Mouse (Mus musculus) limb, embryonic 10.5 days (tissue): ENCODE measurements around the gene Hoxc5. TPM values are rescaled to one million over a fixed set of nuclear protein-coding genes. Genes with fewer than 3 reads are reported as not detected.
A peak's percentile ranks its signal among the peaks of the same experiment; 100 is the strongest.

ENCODE experiments used
- DNase-seq: peaks from one replicate; pipeline ENCODE4 v3.0.0-alpha.2; 2017; ENCODE audit warnings: low spot score
- H3K27ac ChIP-seq: fragments of 300-500 bp; sonication (generic); 2 replicates; pipeline ENCODE4 v1.5.1; 2016; ENCODE audit warnings: mild to moderate bottlenecking
- H3K27me3 ChIP-seq: fragments of 300-500 bp; sonication (generic); 2 replicates; pipeline ENCODE4 v1.6.1; 2016; ENCODE audit warnings: low read depth, mild to moderate bottlenecking; ENCODE audit not compliant: poor library complexity, severe bottlenecking
- H3K36me3 ChIP-seq: fragments of 300-500 bp; sonication (generic); 2 replicates; pipeline ENCODE4 v1.6.1; 2016; ENCODE audit warnings: mild to moderate bottlenecking, moderate library complexity
- H3K4me1 ChIP-seq: fragments of 300-500 bp; sonication (generic); 2 replicates; pipeline ENCODE4 v1.6.1; 2016
- H3K4me3 ChIP-seq: fragments of 300-500 bp; sonication (generic); 2 replicates; pipeline ENCODE4 v1.5.1; 2016; ENCODE audit warnings: mild to moderate bottlenecking, moderate library complexity
- H3K9me3 ChIP-seq: fragments of 300-500 bp; sonication (generic); replicated peaks from 2 replicates; pipeline ENCODE4 v1.6.1; 2016; ENCODE audit warnings: mild to moderate bottlenecking
- WGBS: fragments of 180-500 bp; shearing (Covaris S2); methylation state at CpG from one replicate; pipeline ENCODE4 v1.1.7; 2016; 5-methylcytosine and 5-hydroxymethylcytosine counted together
- polyA plus RNA-seq: library from polyadenylated mRNA; unstranded; fragments of >200 nt; fragmentation: Nextera tagmentation; extraction: Ambion mirVana; gene quantifications from 2 replicates; pipeline ENCODE4 v1.2.1, GENCODE M21; 2016

Hoxc5 gene
- polyA plus RNA-seq, result 10.6 and 12.7 TPM in 2 replicates

- peak within 1 kb of the TSS; percentile 93 for H3K27ac ChIP-seq
- H3K36me3 ChIP-seq, result no peaks in the 10 kb centered on the region
- no peaks in the 10 kb centered on the region for H3K9me3 ChIP-seq
- peaks cover 100% of the 10 kb centered on the region for H3K27me3 ChIP-seq
- peak within 1 kb of the TSS; percentile 58 for H3K4me3 ChIP-seq
- H3K4me1 ChIP-seq, result peaks cover 39% of the 10 kb centered on the region
- no peak for DNase-seq
- 3% methylated on average over 12 of the region's 12 CpGs for WGBS
Observed at GRCm38 (mm10) chr15:102967312-102967510, at the start of gene Hoxc5. Hoxc5 (plus strand) TSS chr15:102967443.

GRCm38 (mm10) chr15:102917972-102918572 lies 49.2 kb upstream of the Hoxc5 start:
- Histone ChIP-seq H3K9me3 (no peaks in the 10 kb centered on the region), H3K27ac (no peak overlapping the region), H3K4me1 (peaks cover 17% of the 10 kb centered on the region), H3K4me3 (no peak overlapping the region), H3K27me3 (peaks cover 100% of the 10 kb centered on the region), H3K36me3 (no peaks in the 10 kb centered on the region)
- WGBS, result under 1% methylated on average over 20 of the region's 20 CpGs
- DNase-seq, result peak; percentile 47

- Histone ChIP-seq H3K27ac (no peak overlapping the region), H3K4me3 (no peak overlapping the region), H3K4me1 (peaks cover 17% of the 10 kb centered on the region), H3K9me3 (no peaks in the 10 kb centered on the region), H3K36me3 (no peaks in the 10 kb centered on the region), H3K27me3 (peaks cover 100% of the 10 kb centered on the region)
- DNase-seq, result peak; percentile 55
- 2% methylated on average over 7 of the region's 7 CpGs for WGBS
Observed at GRCm38 (mm10) chr15:102918611-102919265, 48.5 kb upstream of the Hoxc5 start.

- peak; percentile 48 for DNase-seq
- H3K27me3 ChIP-seq, result peaks cover 100% of the 10 kb centered on the region
- no peak overlapping the region for H3K4me3 ChIP-seq
- H3K27ac ChIP-seq, result no peak overlapping the region
- WGBS, result 4% methylated on average over 12 of the region's 12 CpGs
- H3K4me1 ChIP-seq, result peaks cover 17% of the 10 kb centered on the region
- H3K36me3 ChIP-seq, result no peaks in the 10 kb centered on the region
- H3K9me3 ChIP-seq, result no peaks in the 10 kb centered on the region
Observed at GRCm38 (mm10) chr15:102919336-102920180, 47.7 kb upstream of the Hoxc5 start.

GRCm38 (mm10) chr15:102920619-102921018 lies 46.6 kb upstream of the Hoxc5 start:
- Histone ChIP-seq H3K27ac (no peak overlapping the region), H3K4me1 (peaks cover 17% of the 10 kb centered on the region), H3K36me3 (no peaks in the 10 kb centered on the region), H3K4me3 (peak overlapping the region; percentile 41), H3K27me3 (peaks cover 100% of the 10 kb centered on the region), H3K9me3 (no peaks in the 10 kb centered on the region)
- under 1% methylated on average over 17 of the region's 20 CpGs for WGBS
- peak; percentile 89 for DNase-seq

GRCm38 (mm10) chr15:102921053-102922011 lies 45.9 kb upstream of the Hoxc5 start, which contains the start of gene Hoxc13:
Hoxc13 (plus strand) TSS chr15:102921103.
- H3K27me3 ChIP-seq, result peaks cover 100% of the 10 kb centered on the region
- no peaks in the 10 kb centered on the region for H3K36me3 ChIP-seq
- peak within 1 kb of the TSS; percentile 66 for H3K27ac ChIP-seq
- DNase-seq, result peak; percentile 72
- H3K4me3 ChIP-seq, result peak within 1 kb of the TSS; percentile 41
- under 1% methylated on average over 87 of the region's 88 CpGs for WGBS
- H3K9me3 ChIP-seq, result no peaks in the 10 kb centered on the region
- H3K4me1 ChIP-seq, result peaks cover 17% of the 10 kb centered on the region

GRCm38 (mm10) chr15:102922012-102922362 lies 45.3 kb upstream of the Hoxc5 start:
- peaks cover 100% of the 10 kb centered on the region for H3K27me3 ChIP-seq
- peaks cover 17% of the 10 kb centered on the region for H3K4me1 ChIP-seq
- peak; percentile 68 for DNase-seq
- H3K4me3 ChIP-seq, result peak overlapping the region; percentile 41
- H3K9me3 ChIP-seq, result no peaks in the 10 kb centered on the region
- WGBS, result 0% methylated on average over 24 of the region's 24 CpGs
- H3K27ac ChIP-seq, result peak overlapping the region; percentile 66
- no peaks in the 10 kb centered on the region for H3K36me3 ChIP-seq

- Histone ChIP-seq H3K27ac (no peak overlapping the region), H3K27me3 (peaks cover 100% of the 10 kb centered on the region), H3K9me3 (no peaks in the 10 kb centered on the region), H3K36me3 (no peaks in the 10 kb centered on the region), H3K4me1 (peaks cover 17% of the 10 kb centered on the region), H3K4me3 (no peak overlapping the region)
- peak; percentile 53 for DNase-seq
- WGBS, result 18% methylated on average over 6 of the region's 6 CpGs
Observed at GRCm38 (mm10) chr15:102922636-102923500, 44.4 kb upstream of the Hoxc5 start.

- WGBS, result under 1% methylated on average over 40 of the region's 40 CpGs
- H3K27ac ChIP-seq, result no peak overlapping the region
- peaks cover 8% of the 10 kb centered on the region for H3K4me1 ChIP-seq
- peaks cover 100% of the 10 kb centered on the region for H3K27me3 ChIP-seq
- H3K9me3 ChIP-seq, result no peaks in the 10 kb centered on the region
- H3K4me3 ChIP-seq, result no peak overlapping the region
- peak; percentile 67 for DNase-seq
- no peaks in the 10 kb centered on the region for H3K36me3 ChIP-seq
Observed at GRCm38 (mm10) chr15:102927032-102927645, 40.1 kb upstream of the Hoxc5 start.

- Histone ChIP-seq H3K27ac (no peak overlapping the region), H3K27me3 (peaks cover 100% of the 10 kb centered on the region), H3K9me3 (no peaks in the 10 kb centered on the region), H3K4me3 (0 out of 2 replicates have a peak overlapping the region, but pooled peaks have one; percentile 7), H3K4me1 (peaks cover 18% of the 10 kb centered on the region), H3K36me3 (no peaks in the 10 kb centered on the region)
- whole genome bisulfite sequencing, result under 1% methylated on average over 23 of the region's 23 CpGs
- DNase-seq, result peak; percentile 61
Observed at GRCm38 (mm10) chr15:102931706-102932358, 35.4 kb upstream of the Hoxc5 start.

- Histone ChIP-seq H3K27me3 (peaks cover 100% of the 10 kb centered on the region), H3K4me3 (0 out of 2 replicates have a peak overlapping the region, but pooled peaks have one; percentile 0), H3K4me1 (peaks cover 36% of the 10 kb centered on the region), H3K9me3 (no peaks in the 10 kb centered on the region), H3K36me3 (no peaks in the 10 kb centered on the region), H3K27ac (no peak overlapping the region)
- DNase-seq, result no peak
- WGBS, result under 1% methylated on average over 12 of the region's 12 CpGs
Observed at GRCm38 (mm10) chr15:102934438-102934837, 32.8 kb upstream of the Hoxc5 start.
